Mouse (Mus musculus) embryo, embryonic 10 days (tissue): Measurements from ENCODE around the gene Elf4.

Source experiments
- DNase-seq: peaks from one replicate; pipeline ENCODE4 v3.0.0-alpha.2; 2015; ENCODE audit warnings: low spot score

The Elf4 gene

GRCm38 (mm10) chrX:48462754-48463507, at the start of gene Elf4:
TSS of gene Elf4 (minus strand) at chrX:48463132.
- peak; percentile 79 for DNase-seq

- DNase-seq = no peak
Measured at GRCm38 (mm10) chrX:48493763-48494162, 30.8 kb upstream of the Elf4 start.

GRCm38 (mm10) chrX:48481687-48482086, 18.8 kb upstream of the Elf4 start:
- DNase-seq = no peak

GRCm38 (mm10) chrX:48481095-48481494, 18.2 kb upstream of the Elf4 start:
- DNase-seq = no peak

- DNase-seq = no peak
Measured at GRCm38 (mm10) chrX:48467355-48467946, 4.5 kb upstream of the Elf4 start.

GRCm38 (mm10) chrX:48466174-48466573, 3.2 kb upstream of the Elf4 start:
- no peak for DNase-seq

GRCm38 (mm10) chrX:48464436-48464835, 1.5 kb upstream of the Elf4 start:
- DNase-seq = no peak

GRCm38 (mm10) chrX:48463636-48464035, 704 bp upstream of the Elf4 start:
- no peak for DNase-seq

GRCm38 (mm10) chrX:48462297-48462696, 635 bp downstream of the Elf4 start:
- DNase-seq = peak; percentile 5

GRCm38 (mm10) chrX:48461006-48461405, 1.9 kb downstream of the Elf4 start:
- DNase-seq = no peak

- no peak for DNase-seq
Measured at GRCm38 (mm10) chrX:48460496-48460895, 2.4 kb downstream of the Elf4 start.

GRCm38 (mm10) chrX:48456956-48457355, 6.0 kb downstream of the Elf4 start:
- DNase-seq = no peak

GRCm38 (mm10) chrX:48455018-48455417, 7.9 kb downstream of the Elf4 start:
- DNase-seq = no peak

- no peak for DNase-seq
Measured at GRCm38 (mm10) chrX:48454495-48454878, 8.4 kb downstream of the Elf4 start.

- DNase-seq = peak; percentile 51
Measured at GRCm38 (mm10) chrX:48453736-48454494, 9.0 kb downstream of the Elf4 start.

GRCm38 (mm10) chrX:48452931-48453673, 9.8 kb downstream of the Elf4 start:
- no peak for DNase-seq

- DNase-seq = no peak
Measured at GRCm38 (mm10) chrX:48452231-48452890, 10.6 kb downstream of the Elf4 start.

- DNase-seq = peak; percentile 45
Measured at GRCm38 (mm10) chrX:48449646-48450045, 13.3 kb downstream of the Elf4 start.

GRCm38 (mm10) chrX:48444677-48445076, 18.3 kb downstream of the Elf4 start:
- no peak for DNase-seq

GRCm38 (mm10) chrX:48441954-48442353, 21.0 kb downstream of the Elf4 start:
- DNase-seq = no peak

- DNase-seq = no peak
Measured at GRCm38 (mm10) chrX:48441548-48441947, 21.4 kb downstream of the Elf4 start.

GRCm38 (mm10) chrX:48439036-48439435, 23.9 kb downstream of the Elf4 start:
- no peak for DNase-seq
